Mouse (Mus musculus) CH12.LX (cell line): ENCODE results near the gene Zranb3. TPM values are rescaled to one million over a fixed set of nuclear protein-coding genes. Genes with fewer than 3 reads are reported as not detected.

Experiments
- DNase-seq: peaks from one replicate; pipeline ENCODE4 v3.0.0-alpha.2; 2013; ENCODE audit errors: extremely low read depth
- H3K27ac ChIP-seq: 2 replicates; pipeline ENCODE4 v1.5.1; 2012; ENCODE audit warnings: low read depth, mild to moderate bottlenecking, control low read depth, moderate library complexity; ENCODE audit not compliant: insufficient read depth
- H3K27me3 ChIP-seq: replicated peaks from 2 replicates; pipeline ENCODE3; 2012; ENCODE audit warnings: inconsistent platforms
- H3K36me3 ChIP-seq, 2 experiments: replicated peaks in 1 of 2; 2 replicates each; pipeline versions ENCODE3 to v1.6.1; 2012; ENCODE audit warnings: inconsistent platforms in 1 of 2, low read length in 1 of 2, mild to moderate bottlenecking in 1 of 2, mixed read lengths in 1 of 2, moderate library complexity in 1 of 2; ENCODE audit not compliant: control insufficient read depth in 1 of 2, insufficient read depth in 1 of 2
- H3K4me1 ChIP-seq, 2 experiments: 2 replicates each; pipeline ENCODE4 v1.6.1; 2012; ENCODE audit warnings: inconsistent platforms in 1 of 2, moderate library complexity in 1 of 2; ENCODE audit not compliant: insufficient read depth in 2 of 2, control insufficient read depth in 1 of 2
- H3K4me2 ChIP-seq: 2 replicates; pipeline ENCODE4 v1.6.1; 2012; ENCODE audit warnings: low read depth, mild to moderate bottlenecking, control low read depth; ENCODE audit not compliant: poor library complexity, insufficient read depth, severe bottlenecking
- H3K4me3 ChIP-seq, 3 experiments: fragments of 150-350 bp in 1 of 3; sonication (generic) in 1 of 3; replicated peaks in 1 of 3; 2 replicates each; pipeline versions ENCODE3 to v1.5.1; 2011 to 2012; ENCODE audit warnings: low read depth in 2 of 3, low read length in 2 of 3, mild to moderate bottlenecking in 2 of 3, moderate library complexity in 2 of 3, control low read depth in 1 of 3, improper control_type of control experiment in 1 of 3, inconsistent platforms in 1 of 3, mixed read lengths in 1 of 3; ENCODE audit not compliant: poor library complexity in 1 of 3
- H3K79me2 ChIP-seq: replicated peaks from 2 replicates; pipeline ENCODE4 v1.6.1; 2012; ENCODE audit warnings: mild to moderate bottlenecking, moderate library complexity; ENCODE audit not compliant: control insufficient read depth, poor library complexity, insufficient read depth, severe bottlenecking; ENCODE audit errors: extremely low read depth
- H3K9ac ChIP-seq: 2 replicates; pipeline ENCODE4 v1.6.1; 2012; ENCODE audit warnings: low read depth, mild to moderate bottlenecking, control low read depth, moderate library complexity; ENCODE audit not compliant: insufficient read depth
- H3K9me3 ChIP-seq: replicated peaks from 2 replicates; pipeline ENCODE3; 2012; ENCODE audit warnings: low read length, inconsistent platforms, mixed read lengths
- BHLHE40 ChIP-seq: IDR thresholded peaks from 2 replicates; pipeline ENCODE4 v1.6.1; 2011; ENCODE audit warnings: mild to moderate bottlenecking, low read depth, low read length, improper control_type of control experiment
- CHD2 ChIP-seq: IDR thresholded peaks from 2 replicates; pipeline ENCODE4 v1.6.1; 2011; ENCODE audit warnings: low read length, improper control_type of control experiment
- CTCF ChIP-seq, 2 experiments: IDR thresholded peaks in 1 of 2; conservative IDR thresholded peaks in 1 of 2; 2 replicates each; pipeline ENCODE4 v1.5.1; 2011 to 2012; ENCODE audit warnings: low read depth in 2 of 2, low read length in 2 of 2, improper control_type of control experiment in 1 of 2, inconsistent platforms in 1 of 2, mild to moderate bottlenecking in 1 of 2, moderate library complexity in 1 of 2
- EP300 ChIP-seq: IDR thresholded peaks from 2 replicates; pipeline ENCODE4 v1.6.1; 2011; ENCODE audit warnings: low read length, improper control_type of control experiment
- ETS1 ChIP-seq: conservative IDR thresholded peaks from 2 replicates; pipeline ENCODE4 v1.6.1; 2012; ENCODE audit warnings: low read depth, mild to moderate bottlenecking, inconsistent platforms, low read length, improper control_type of control experiment, moderate library complexity
- MAFK ChIP-seq: IDR thresholded peaks from 2 replicates; pipeline ENCODE4 v1.6.1; 2011; ENCODE audit warnings: low read length, improper control_type of control experiment; ENCODE audit not compliant: insufficient replicate concordance
- MAX ChIP-seq: IDR thresholded peaks from 2 replicates; pipeline ENCODE4 v1.6.1; 2011; ENCODE audit warnings: low read length, improper control_type of control experiment
- MEF2A ChIP-seq: IDR thresholded peaks from 2 replicates; pipeline ENCODE4 v1.6.1; 2014; ENCODE audit warnings: low read depth, mild to moderate bottlenecking, inconsistent platforms, low read length, improper control_type of control experiment, borderline replicate concordance
- MXI1 ChIP-seq: IDR thresholded peaks from 2 replicates; pipeline ENCODE4 v1.6.1; 2011; ENCODE audit warnings: mild to moderate bottlenecking, low read depth, low read length, improper control_type of control experiment
- SIN3A ChIP-seq: IDR thresholded peaks from 2 replicates; pipeline ENCODE4 v1.6.1; 2012; ENCODE audit warnings: low read length, improper control_type of control experiment, inconsistent platforms
- SMC3 ChIP-seq: IDR thresholded peaks from 2 replicates; pipeline ENCODE4 v1.6.1; 2011; ENCODE audit warnings: low read depth, low read length, improper control_type of control experiment
- TBP ChIP-seq: conservative IDR thresholded peaks from 2 replicates; pipeline ENCODE4 v1.6.1; 2011; ENCODE audit warnings: low read depth, low read length, improper control_type of control experiment
- UBTF ChIP-seq: IDR thresholded peaks from 2 replicates; pipeline ENCODE4 v1.6.1; 2012; ENCODE audit warnings: low read depth, mild to moderate bottlenecking, inconsistent platforms, low read length, improper control_type of control experiment, moderate library complexity
- USF1 ChIP-seq: IDR thresholded peaks from 2 replicates; pipeline ENCODE4 v1.6.1; 2014; ENCODE audit warnings: low read depth, mild to moderate bottlenecking, inconsistent platforms, low read length, improper control_type of control experiment
- USF2 ChIP-seq: conservative IDR thresholded peaks from 2 replicates; pipeline ENCODE4 v1.6.1; 2011; ENCODE audit warnings: low read depth, low read length, improper control_type of control experiment
- ZC3H11A ChIP-seq: IDR thresholded peaks from 2 replicates; pipeline ENCODE4 v1.6.1; 2012; ENCODE audit warnings: low read depth, mild to moderate bottlenecking, inconsistent platforms, low read length, improper control_type of control experiment
- ZKSCAN1 ChIP-seq: IDR thresholded peaks from 2 replicates; pipeline ENCODE4 v1.6.1; 2012; ENCODE audit warnings: low read depth, inconsistent platforms, low read length, improper control_type of control experiment, borderline replicate concordance
- ZMIZ1 ChIP-seq: IDR thresholded peaks from 2 replicates; pipeline ENCODE4 v1.6.1; 2012; ENCODE audit warnings: low read depth, mild to moderate bottlenecking, inconsistent platforms, low read length, improper control_type of control experiment
- dilution Hi-C: fragments of 300-500 bp; cut with MboI; formaldehyde crosslinking; loops from 2 replicates; pipeline ENCODE4 v1.14.3; 2020; ENCODE audit warnings: low sequenced_read_pairs; ENCODE audit not compliant: extremely low pct_unique_long_range_greater_than_20kb, extremely low pct_ligation_motif_present
- in situ Hi-C: fragments of 300-500 bp; cut with MboI; formaldehyde crosslinking; loops from 3 replicates; pipeline ENCODE4 v1.14.3; 2019; ENCODE audit warnings: low sequenced_read_pairs, low pct_ligation_motif_present, low pct_unique_long_range_greater_than_20kb, mixed read lengths
- polyA plus RNA-seq: library from polyadenylated mRNA; unstranded; fragments of >175 nt; gene quantifications from 2 replicates; pipeline ENCODE4 v1.2.1, GENCODE M21; 2012; ENCODE audit warnings: low read depth; ENCODE audit not compliant: insufficient read length
- total RNA-seq, 2 experiments: library from RNA; depleted of rRNA; stranded (reverse); fragments of 300-350 nt in 1 of 2; fragments of >200 nt in 1 of 2; gene quantifications; 2 replicates each; pipeline ENCODE4 v1.2.3; 2012 to 2014

The Zranb3 gene
- total and polyA plus RNA-seq, 3 experiments = 9.9 to 13.6 (median 12.4) TPM

GRCm38 (mm10) chr1:127915802-127916201 lies 187.0 kb downstream of the Zranb3 start:
- Histone ChIP-seq H3K9ac (no peak overlapping the region), H3K79me2 (no peaks in the 10 kb centered on the region), H3K27me3 (no peaks in the 10 kb centered on the region), H3K4me3 (no peak overlapping the region), H3K4me1 (no peaks in the 10 kb centered on the region), H3K27ac (no peak overlapping the region), H3K4me2 (no peak overlapping the region), H3K9me3 (no peaks in the 10 kb centered on the region), H3K36me3 (peaks cover 12 to 54% of the 10 kb centered on the region in 2 experiments)
- in situ Hi-C loops = loop anchor here (10.0 kb wide), 1 partner anchor 81 kb away; no protein-coding TSS in a partner anchor
- DNase-seq = no peak
- TF ChIP-seq ETS1 (no peak), CTCF (conservative IDR thresholded peaks at IDR 0.05 in 1 of 2, IDR thresholded peaks at IDR 0.05 in 1 of 2; ENCODE audit: low read depth in 2 of 2, low read length in 2 of 2) (no peak), SIN3A (no peak), ZMIZ1 (no peak), MAX (no peak), USF1 (no peak), ZC3H11A (no peak), MEF2A (no peak), ZKSCAN1 (no peak), BHLHE40 (no peak), MAFK (no peak), TBP (no peak)
- dilution Hi-C loops = no loop called here

GRCm38 (mm10) chr1:127915316-127915715 lies 187.5 kb downstream of the Zranb3 start:
- H3K4me2 ChIP-seq = no peak overlapping the region
- DNase-seq = no peak
- no peaks in the 10 kb centered on the region for H3K27me3 ChIP-seq
- H3K4me3 ChIP-seq = no peak overlapping the region
- no peaks in the 10 kb centered on the region for H3K9me3 ChIP-seq
- no peak overlapping the region for H3K27ac ChIP-seq
- H3K79me2 ChIP-seq = no peaks in the 10 kb centered on the region
- H3K9ac ChIP-seq = no peak overlapping the region
- in situ Hi-C loops = loop anchor here (10.0 kb wide), 1 partner anchor 81 kb away; no protein-coding TSS in a partner anchor
- peaks cover 11 to 54% of the 10 kb centered on the region in 2 experiments for H3K36me3 ChIP-seq
- H3K4me1 ChIP-seq = no peaks in the 10 kb centered on the region
- TF ChIP-seq BHLHE40 (no peak), SMC3 (no peak), UBTF (no peak), MAFK (no peak)
- TF ChIP-seq, all 38 proteins: peak for 0
- dilution Hi-C loops = no loop called here

- H3K4me1 ChIP-seq = no peaks in the 10 kb centered on the region
- H3K4me2 ChIP-seq = no peak overlapping the region
- H3K27ac ChIP-seq = no peak overlapping the region
- no peak for TF ChIP-seq CHD2
- no peak for TF ChIP-seq EP300
- TF ChIP-seq USF2 = no peak
- no peak for TF ChIP-seq MXI1
- peaks cover 4 to 51% of the 10 kb centered on the region in 2 experiments for H3K36me3 ChIP-seq
- DNase-seq = no peak
- in situ Hi-C loops = loop anchor here (10.0 kb wide), 1 partner anchor 78 kb away; no protein-coding TSS in a partner anchor
- no peaks in the 10 kb centered on the region for H3K79me2 ChIP-seq
- no peak overlapping the region for H3K4me3 ChIP-seq
- dilution Hi-C loops = no loop called here
- no peaks in the 10 kb centered on the region for H3K9me3 ChIP-seq
- no peaks in the 10 kb centered on the region for H3K27me3 ChIP-seq
- no peak overlapping the region for H3K9ac ChIP-seq
These were observed 189.7 kb downstream of the Zranb3 start for GRCm38 (mm10) chr1:127913116-127913515.
